Mouse (Mus musculus) yolk sac, embryonic 10.5 days (tissue): ENCODE data around the gene Map4k2.
"Not testable (repeated sequence)": the region's sequence is repeated elsewhere in the genome, so short reads cannot be mapped to it uniquely, and the experiment has no call there.

Source experiments
- DNase-seq: peaks from one replicate; pipeline ENCODE4 v3.0.0-alpha.2; 2017; ENCODE audit warnings: low spot score

Map4k2 gene

DNA sequence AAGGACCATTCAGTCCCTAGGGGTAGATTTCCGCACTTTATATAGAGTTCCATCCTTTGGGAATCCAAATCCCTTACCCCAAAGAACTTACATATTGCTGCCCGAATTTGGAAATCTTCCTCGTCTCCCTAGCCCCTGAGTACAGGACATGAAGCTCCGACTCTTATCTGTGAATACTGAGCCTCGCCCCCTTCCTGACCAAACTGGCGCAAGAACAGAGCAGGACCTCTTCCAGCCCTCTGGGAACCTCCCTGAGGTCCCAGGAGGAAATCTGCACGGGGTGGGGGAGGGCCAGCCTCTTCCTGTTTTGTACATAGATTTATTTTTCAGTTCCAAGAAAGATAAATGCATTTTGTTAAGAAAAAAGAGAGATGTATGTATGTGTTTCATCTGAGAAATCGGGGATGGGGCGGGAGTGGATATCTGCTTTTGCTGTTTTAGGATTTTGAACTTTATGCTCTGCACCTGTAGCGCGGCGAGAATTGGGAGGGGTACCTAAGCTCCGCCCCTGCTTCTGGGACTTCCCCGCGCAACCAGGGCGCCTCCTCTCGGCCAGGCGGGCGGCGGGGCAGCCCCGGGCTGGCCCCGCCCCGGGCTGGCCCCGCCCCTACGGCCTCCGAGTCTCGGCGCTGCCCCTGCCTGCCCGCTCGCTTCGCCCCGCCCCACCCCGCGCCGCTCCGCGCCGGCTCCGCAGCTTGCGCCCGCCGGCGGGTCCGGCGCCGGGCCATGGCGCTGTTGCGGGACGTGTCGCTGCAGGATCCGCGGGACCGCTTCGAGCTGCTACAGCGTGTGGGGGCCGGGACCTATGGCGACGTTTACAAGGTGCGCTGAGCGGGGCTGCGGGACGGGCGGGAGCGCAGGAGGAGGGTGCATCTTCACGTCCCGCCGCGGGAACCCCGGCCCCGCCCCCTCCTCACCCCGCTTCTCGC lies at the start of gene Map4k2:
TSS of gene Map4k2 (plus strand) at position 612 of the 929 bp plus-strand sequence.
- peak; percentile 86 for DNase-seq

DNA sequence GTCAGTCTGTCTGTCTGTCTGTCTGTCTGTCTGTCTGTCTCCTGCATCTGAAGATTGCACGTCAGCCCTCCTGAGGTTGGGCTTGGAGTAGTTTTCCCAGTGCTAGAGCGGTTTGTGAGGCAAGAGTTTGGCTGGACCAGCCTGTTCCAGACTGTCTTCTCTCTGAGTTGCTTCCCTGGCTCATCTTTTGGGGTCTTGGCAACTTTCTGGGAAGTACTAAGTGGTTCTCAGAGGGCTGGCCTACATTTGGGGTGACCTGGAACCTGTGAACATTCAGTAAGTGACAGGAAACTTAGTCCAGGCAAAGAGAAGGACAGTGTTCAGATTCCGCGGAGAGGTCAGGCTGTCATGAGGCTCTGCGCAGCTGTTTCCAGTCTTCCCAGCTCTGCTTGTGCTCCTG lies 48.7 kb upstream of the Map4k2 start:
- no peak for DNase-seq

DNA sequence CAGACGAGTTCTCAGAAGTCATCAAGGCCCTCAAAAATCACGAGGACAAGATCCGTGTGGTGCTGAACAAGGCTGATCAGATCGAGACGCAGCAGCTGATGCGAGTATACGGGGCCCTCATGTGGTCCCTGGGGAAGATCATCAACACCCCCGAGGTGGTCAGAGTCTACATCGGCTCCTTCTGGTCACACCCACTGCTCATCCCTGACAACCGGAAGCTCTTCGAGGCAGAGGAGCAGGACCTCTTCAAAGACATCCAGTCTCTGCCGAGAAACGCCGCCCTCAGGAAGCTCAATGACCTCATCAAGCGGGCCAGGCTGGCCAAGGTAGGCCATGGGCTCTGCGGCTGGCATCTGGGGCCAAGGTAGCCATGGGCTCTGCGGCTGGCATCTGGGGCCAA lies 46.6 kb upstream of the Map4k2 start:
- no peak for DNase-seq

DNA sequence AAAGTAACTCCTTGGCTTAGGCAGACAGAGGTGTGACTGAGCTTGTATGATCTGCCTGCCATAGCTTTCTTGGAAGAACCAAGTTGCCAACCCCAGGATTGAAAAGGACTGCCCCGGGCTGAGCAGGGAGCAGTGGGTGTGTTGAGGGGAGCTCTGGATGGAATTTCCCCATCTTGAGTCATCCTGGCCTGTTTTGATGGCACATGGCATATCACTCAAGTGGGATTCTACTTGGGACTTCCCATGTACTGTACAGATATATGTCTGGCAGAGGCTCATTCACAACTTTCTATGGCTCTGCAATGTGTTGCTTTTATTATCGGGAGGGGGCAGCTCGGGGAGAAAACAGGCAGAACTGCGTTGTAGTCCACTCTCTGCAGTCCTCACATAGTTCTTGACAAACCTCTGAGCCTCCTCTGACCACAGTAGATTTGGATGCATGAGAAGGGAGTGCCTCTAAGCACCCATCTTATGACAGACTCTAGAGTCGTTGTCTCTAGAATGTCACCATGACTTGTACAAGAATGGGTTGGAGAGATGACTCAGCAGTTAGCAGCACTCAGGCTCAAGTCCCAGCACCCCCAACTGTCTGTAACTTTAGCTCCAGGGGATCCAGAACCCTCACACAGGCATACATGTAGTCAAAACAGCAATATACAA lies 44.3 kb upstream of the Map4k2 start:
- no peak for DNase-seq

DNA sequence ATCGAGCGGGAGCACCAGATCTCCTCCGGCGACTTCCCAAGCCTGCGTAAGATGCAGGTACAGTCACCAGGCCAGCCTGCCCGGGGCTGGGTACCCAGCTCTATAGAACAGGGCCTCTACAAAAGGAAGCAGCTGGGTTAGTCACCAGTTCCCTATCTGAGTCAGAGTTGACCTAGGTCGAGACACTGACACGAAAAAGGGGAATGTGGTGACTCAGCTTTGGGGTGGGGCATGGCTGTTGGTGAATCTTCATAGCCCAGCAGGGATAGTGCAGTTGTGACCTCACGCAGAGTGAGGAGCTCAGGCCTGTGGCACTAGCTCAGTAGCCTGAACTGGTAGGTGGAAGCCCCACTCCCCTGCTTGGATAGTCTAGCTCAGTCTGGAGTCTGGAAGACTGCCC lies 43.3 kb upstream of the Map4k2 start:
- DNase-seq: peak; percentile 70

DNA sequence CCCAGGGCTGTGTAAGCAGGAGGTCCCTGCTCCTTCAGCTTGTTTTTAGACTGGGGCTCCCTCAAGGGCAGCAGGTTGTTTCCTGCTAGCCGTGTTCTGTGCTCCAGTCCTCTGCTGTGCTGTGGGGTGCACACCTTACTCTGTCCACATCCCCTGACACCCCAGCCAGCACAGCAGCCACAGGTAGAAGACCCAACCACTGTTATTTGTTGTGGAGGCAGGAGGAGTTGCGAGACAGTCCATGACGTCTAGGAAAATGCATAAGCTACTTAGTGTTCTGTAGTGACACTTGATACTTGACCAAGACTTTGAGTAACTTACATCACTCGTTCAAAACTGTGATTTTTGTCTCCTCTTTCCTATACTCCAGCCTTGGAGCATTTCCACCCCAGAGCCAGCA lies 41.9 kb upstream of the Map4k2 start:
- DNase-seq: no peak

DNA sequence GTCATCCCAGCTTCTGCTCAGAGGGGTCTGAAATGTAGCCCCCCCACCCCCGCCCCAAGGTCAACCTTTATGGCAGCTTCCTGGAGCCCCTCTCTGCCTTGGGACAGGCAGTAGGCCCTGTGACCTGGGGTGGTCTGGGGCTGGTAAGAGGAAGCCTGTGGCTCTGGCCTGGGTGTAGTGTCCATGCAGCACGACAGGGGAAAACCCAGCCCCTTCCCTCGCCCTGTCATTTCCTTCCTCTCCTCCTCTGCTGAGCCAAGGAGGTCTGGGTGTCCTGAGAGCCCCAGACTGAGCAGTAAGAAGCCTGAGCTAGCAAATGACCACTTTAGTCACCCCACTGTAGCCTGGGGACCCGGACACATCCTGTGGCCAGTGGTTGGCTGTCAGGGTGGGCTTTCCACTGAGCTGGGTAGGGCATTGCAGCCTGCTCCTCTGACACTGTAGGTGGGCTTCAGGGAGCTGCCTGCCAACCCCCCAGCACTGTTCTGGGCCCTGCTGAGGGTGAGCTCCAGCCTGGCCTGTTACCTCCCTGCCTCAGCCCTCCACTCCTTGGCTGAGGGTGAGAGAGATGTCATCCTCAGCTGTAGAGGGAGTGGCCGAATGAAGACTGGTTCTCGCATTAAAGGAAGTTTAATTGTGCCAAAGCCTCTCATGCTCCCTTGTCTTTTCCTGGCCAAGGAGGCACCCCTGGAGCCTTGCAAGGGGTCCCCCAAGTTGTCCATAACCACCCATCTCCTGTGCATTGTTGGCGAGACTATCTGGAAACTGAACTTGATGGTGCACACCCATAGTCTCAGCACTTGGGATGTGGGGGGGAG lies 41.3 kb upstream of the Map4k2 start:
- no peak for DNase-seq

DNA sequence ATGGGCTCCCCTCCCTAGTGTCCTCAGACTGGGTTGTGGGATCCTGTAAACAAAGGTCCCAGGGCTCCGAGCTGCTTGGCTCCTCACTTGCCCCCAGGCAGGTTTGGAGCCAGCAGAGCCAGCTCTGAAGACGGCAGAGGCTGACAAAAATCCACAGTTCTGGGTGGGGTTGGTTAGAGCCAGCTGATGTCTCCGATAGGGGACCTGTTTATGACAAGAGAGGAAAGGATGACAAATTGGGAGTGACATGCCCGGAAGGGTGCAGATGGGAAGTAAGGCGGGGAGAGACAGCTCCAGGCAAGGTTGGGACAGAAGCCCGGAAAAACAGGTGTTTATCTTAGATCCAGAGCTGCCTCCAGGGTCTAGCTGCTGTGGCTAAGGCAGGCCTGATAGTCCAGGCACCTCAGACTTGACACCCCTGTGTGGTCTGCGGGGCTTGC lies 40.5 kb upstream of the Map4k2 start:
- no peak for DNase-seq

DNA sequence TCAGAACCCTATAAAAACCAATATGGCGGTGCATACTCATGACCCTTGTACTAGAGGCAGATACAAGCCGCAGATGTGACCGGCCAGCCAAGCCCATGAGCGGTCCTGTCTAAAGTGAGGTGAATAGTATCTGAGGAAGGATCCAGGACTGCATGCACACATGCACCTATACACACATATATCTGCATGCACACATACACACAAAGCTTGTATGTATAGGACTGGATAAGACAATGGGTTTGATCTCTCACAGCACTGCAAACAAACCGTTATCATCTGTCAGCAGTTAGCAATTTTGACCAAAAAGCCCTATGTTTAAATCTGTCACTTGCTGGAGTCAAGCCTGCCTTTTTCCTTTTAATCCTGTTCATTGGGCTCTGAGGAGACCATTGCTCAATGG lies 38.8 kb upstream of the Map4k2 start:
- DNase-seq: no peak

DNA sequence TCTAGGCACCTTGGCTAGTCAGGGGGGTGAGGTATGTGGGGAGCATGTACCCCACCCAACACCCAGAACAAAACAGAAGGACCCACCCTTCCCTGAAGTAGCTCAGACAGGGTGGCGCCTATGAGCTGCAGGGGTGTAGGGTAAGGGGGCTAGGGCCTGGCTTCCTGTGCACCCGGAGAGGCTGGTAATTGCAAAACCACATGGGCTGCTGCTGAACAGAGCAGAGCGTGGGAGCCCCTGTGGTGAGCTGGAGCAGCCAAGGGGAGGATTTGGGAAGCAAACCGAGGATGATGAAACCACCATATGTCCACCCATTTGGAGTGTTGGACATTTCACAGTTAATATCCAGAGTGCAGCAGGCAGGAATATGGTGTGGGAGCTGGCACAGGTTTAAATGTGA lies 38.4 kb upstream of the Map4k2 start:
- DNase-seq: no peak

DNA sequence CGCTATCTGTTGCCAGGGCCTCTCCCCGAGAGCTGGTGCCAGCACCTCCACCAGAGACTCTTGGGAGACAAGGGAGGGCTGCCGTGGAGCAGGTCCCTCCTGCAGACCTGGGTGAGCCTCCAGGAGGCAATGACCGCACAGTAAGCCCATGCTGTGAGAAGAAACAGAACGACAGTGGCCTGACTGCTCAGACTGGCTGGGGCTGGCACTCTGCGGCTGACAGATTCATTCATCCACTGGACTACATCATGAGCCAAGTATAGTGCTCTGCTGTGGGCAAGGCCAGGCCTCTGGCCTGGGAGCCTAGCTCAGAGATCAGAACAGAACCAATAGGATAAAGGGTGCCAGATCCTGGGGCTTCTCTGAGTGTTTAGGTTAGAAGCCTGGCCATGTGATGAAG lies 37.1 kb upstream of the Map4k2 start:
- no peak for DNase-seq

DNA sequence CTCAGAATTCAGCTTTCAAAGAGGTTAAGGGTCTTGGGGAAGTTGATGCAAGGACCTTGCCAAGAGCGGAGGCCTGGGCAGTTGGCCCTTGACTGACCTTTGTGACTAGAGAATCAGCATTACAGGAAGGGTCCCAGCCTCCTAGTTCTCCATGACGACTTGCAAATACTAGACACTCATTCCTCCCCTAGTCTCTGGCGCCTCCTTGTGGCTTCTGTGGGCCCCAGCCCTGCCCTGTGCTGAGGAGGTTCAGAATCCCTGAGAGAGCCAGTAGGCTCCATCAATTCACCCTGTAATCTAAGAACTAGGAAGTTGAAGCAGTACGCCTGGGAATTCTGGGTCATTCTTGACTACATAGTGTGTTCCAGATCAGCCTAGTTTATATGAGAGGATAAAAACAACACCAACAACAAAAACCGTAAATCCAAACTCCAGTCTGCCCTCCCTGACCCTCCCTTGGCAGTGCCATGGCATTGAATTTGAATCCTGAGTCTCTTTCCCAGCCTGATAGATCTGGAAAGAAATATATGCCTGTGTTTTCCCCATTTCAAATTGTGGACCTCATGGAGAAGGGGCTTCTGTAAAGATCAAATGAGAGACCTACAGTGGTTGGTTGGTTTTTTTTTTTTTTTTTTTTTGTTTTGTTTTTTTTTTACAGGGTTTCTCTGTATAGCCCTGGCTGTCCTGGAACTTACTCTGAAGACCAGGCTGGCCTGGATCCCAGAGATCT lies 36.0 kb upstream of the Map4k2 start:
- DNase-seq: peak; percentile 93

DNA sequence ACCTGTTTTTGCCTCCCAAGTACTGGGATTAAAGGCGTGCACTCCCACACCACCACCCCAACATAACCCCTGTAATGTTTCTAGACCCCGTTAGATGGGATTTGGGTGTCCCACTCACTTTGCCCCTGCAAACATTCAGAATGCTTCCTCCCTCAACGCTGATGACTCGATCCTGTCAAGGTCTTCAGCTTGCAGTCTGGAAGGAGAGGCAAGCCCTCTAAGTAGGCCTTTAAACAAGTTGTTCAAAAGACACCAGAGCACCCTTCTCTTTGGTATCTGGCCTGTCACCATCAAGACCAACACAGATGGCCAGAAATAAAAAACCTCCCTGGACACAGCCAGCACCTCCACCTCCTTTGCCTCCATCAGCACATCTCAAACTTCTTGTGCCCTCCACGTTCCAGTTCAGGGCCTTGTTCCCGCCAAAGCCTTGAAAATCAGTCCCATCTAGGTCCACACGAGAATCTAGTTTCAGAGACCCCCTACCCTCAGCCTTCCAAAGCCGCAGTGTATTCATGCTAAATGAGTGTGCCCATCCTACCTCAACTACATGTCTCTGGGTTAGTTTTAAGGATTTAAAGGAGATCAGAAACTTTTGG lies 35.3 kb upstream of the Map4k2 start:
- no peak for DNase-seq

DNA sequence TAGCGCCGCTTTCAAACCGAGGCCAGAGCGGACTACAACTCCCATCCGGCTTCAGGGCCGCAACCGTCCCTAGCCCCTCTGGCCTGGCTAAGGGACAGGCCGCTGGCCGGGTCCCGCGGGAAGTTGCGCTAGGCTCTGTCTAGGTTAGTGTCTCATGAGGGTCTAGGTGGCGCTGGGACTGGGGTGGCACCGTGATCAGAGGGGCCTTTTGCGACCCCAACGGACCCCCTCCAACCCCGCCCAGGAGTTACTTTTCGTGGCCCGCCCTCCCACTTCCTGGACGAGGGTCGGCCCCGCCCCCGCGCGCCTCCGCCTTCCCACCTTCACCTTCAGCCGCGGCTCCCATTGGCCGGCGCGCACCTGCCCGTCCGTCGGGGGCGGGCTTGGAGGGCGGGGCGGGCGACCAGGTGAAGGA lies 34.8 kb upstream of the Map4k2 start, which contains the start of gene Cdc42bpg:
TSS of gene Cdc42bpg (plus strand) at position 320 of the 415 bp plus-strand sequence.
- DNase-seq: peak; percentile 94

DNA sequence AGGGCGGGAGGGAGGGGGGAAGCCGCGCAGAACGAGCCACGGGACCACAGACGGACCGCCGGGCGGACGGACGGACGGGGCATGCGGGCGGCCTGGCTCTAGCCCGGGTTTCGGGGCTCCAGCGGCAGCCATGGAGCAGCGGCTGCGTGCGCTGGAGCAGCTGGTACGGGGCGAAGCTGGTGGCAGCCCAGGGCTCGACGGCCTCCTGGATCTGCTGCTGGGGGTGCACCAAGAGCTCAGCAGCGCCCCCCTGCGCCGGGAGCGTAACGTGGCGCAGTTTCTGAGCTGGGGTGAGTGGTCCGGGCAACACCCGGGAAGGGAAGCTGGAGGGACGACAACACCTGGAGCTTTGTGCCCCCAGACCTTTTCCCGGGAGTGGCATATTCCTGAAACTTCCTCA lies 34.3 kb upstream of the Map4k2 start:
- DNase-seq: peak; percentile 84

DNA sequence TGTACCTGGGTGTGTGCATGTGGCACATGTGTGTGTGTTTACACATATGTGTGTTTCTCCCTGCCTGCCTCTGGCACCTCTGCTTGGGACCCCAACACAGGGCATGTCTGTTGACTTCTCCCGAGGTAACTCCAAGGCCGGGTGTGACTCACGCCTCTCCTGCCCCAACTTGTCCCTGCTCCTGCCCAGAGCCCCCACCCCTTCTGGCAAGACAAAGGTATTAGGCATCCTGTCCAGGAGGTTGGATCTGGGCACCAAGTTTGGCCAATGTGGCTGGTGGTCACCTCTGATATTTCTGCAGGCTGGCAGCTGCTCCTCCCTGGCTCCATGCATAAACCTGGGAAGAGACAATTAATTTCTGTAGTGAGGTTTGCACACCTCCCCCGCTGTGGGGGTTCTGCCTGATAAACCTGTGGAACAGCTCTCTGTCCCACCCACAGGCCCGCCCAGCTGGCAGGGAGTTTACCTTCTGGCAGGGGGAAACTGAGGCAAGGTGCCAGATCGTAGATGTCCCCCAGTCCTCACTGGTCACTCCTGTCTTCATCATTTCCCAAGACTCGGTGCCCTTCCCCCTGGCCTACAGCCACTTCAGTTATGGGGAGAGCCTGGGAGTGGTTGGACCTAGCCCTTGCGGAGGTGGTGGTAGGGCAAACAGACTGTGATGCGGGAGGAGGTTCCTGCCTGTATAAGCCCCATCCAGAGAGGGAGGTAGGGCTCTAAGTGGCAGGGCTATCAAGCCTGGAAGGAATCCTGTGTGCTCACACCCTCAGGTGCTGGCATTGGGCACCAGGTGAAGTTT lies 33.0 kb upstream of the Map4k2 start:
- no peak for DNase-seq

DNA sequence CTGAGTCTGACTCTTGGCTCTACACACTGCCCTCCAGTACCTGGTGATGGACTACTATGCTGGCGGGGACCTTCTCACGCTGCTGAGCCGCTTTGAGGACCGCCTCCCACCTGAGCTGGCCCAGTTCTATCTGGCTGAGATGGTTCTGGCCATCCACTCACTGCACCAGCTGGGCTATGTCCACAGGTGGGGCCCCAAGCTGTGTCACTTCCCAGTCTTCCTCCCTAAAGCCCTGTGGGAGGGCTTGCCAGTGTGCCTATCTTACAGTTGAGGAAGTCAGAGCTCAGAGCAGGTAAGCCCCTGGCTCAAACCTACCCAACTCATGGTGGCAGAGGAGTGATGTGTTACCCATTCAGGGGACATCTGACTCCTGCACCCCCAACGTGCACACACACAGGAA lies 30.8 kb upstream of the Map4k2 start:
- DNase-seq: no peak

DNA sequence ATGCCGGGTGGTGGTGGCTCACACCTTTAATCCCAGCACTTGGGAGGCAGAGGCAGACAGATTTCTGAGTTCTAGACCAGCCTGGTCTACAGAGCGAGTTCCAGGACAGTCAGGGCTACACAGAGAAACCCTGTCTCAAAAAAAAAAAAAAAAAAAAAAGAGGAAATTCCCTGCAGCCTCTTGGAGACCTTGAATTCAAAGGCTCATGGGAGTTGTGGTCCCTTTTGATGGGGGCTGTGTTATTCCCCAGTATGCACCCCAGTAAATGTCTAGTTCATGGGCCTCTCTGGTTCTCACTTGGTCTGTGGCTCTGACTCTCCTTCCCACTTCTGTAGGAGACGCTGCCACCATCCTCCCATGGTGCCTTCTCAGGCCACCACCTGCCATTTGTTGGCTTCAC lies 29.2 kb upstream of the Map4k2 start:
- DNase-seq: not testable (repeated sequence)

DNA sequence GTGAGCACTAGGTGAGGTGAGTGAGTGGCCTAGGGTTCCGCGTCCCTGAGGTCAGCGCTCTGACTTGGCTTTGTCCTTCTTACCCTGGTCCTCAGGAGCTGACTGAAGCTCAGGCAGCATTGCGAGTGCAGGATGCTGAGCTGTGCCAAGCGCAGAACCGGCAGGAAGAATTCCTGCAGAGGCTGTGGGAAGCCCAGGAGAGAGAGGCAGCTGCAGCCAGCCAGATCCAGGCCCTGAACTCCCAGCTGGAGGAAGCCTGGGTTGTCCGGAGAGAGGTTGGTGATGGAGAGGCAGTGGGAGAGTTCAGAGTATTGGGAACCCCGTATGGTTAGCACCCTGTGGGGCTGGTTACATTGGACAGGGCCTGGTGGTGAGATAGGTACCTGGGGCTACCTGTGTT lies 27.1 kb upstream of the Map4k2 start:
- no peak for DNase-seq

DNA sequence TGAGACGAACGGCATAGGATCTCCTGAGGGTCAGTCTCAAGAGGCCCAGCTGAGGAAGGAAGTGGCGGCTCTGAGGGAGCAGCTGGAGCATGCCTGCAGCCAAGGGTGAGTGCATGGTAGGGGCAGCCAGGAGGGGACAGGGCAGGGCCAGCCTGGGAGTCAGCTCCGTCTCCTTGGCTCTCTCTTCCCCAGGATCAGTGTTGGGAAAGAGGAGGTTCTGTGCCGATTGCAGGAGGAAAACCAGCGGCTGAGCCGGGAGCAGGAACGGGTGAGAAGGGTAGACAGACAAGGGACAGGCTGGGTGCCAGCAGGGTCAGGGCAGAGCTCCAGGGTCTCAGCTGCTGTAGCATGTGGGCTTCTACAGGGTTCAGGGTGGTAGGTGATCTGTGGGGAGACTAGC lies 26.4 kb upstream of the Map4k2 start:
- no peak for DNase-seq

DNA sequence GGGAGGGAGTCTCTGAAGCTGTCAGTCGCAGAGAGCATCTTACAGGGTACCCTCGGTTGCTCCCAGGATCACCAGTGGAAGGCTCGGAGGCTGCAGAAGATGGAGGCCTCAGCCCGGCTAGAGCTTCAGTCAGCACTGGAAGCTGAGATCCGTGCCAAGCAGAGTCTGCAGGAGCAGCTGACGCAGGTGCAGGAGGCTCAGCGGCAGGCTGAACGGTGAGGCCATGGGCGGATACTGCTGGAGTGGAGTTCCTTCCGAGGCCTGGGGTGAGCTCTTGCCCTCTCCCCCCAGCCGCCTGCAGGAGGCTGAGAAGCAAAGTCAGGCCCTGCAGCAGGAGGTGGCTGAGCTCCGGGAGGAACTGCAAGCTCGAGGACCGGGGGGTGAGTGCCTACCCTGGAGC lies 25.4 kb upstream of the Map4k2 start:
- DNase-seq: no peak
